Mouse (Mus musculus) thymus, postnatal 36 days (tissue): ENCODE results near the gene Aldoart1.

Experiments used
- DNase-seq, 2 experiments: peaks; one replicate each; pipeline ENCODE4 v3.0.0; 2022; ENCODE audit warnings: mixed read lengths in 2 of 2

The Aldoart1 gene

DNA sequence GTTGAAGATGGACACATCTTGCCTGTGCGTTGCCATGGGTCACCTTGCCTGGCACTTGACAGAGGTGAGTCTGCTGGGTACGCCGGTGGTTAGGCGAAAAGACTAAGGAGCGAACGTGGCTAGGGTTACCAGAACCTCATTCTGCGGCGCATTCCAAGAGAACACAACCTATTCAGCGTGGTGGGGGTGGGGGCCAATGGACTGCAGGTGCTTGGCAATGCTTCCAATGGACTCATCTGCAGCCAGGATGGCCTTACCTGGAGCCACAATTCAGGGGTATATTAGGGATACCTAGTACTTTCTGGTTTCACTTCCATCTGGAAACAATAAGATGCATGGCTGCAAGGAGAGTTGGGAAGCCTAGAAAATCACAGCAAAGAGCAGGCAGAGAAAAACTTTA, at the start of gene Aldoart1:
Gene Aldoart1 (minus strand): TSS at position 101 of the 400 bp plus-strand sequence.
- DNase-seq = no peak

DNA sequence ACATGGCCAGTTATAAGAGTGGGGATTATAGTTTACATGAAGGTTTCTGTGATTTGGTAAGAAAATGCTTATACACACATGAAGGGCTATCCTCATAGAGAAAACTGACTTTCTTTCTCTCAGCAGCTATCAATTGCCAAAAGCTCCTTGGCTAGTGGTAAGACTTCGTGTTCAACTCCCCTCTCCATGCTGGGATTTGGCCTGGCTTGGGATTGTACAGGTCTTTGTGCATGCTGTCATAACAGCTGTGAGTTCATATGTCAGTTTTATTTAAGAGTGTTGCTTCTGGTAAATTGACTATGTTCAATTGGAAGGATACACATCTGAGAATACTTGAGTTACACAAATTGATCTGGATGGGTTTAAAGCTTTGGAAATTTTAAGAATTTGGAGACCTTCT, 49.1 kb upstream of the Aldoart1 start:
- no peak for DNase-seq

DNA sequence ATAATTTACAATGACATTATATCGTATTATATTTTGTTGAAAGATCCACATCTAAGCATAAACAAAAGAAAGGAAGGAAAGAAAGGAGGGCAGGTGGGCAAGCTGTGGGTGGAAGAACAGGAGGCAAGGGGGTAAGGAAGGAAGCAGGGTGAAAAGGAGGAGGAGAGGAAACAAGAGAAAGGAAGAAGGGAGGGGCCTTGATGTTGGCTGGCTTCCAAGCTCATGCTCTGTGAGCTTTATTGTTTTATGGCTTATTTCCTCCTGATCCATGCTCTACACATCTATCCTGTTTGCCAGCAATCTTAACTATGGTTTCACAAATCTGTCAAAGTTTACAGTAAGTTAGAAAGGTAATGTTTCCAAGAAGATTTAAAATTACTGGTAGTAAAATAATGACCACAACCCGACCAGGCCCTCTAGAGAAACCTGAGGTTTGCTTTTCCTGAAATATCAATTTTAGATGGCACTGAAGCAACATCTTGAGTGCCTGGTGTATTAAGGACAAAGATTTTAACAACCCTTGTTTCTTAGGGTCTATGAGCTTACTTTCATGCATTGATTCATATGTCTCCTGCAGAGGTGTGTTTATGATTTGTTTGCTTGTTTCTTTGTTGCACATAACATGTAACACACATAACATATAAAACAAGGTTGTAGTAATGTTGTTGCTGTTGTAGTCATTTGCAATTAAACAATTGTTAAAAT, 13.1 kb upstream of the Aldoart1 start:
- DNase-seq = no peak

DNA sequence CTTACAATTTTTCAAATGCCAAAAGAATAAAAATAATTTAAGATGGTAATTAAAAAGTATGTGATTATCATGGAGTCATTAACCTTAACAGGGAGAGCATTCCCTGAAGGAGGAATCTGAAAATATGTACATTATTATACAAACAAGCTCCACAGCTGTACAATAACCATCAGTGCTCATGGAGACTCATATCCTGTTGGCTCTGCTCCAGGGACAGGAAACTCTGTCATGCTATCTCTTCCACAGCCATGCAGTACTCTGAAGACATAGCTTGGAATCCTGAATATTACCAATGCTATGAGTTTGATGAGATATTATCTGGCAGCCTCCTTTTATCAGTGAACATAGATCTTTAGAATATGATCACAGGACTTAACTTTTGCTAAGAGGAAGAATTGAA, 8.2 kb downstream of the Aldoart1 start:
- no peak for DNase-seq

DNA sequence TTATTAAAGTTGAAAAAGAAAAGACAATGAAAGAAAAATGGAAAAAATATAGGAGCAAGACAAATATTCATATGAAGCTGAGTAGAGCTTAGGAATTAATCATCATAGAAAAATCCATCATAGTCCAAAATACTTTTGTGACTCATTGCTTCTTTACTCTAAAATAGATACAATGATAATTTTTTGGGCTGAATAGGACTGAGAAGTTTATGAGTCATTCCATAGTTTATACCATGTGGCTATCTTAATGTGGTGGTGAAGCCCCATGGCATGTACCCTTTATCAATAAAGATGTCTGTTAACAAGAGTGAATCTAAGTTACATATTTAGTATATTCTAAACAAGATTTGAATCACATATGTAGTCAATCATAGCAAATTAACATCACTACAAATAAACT, 9.4 kb downstream of the Aldoart1 start:
- DNase-seq = no peak

DNA sequence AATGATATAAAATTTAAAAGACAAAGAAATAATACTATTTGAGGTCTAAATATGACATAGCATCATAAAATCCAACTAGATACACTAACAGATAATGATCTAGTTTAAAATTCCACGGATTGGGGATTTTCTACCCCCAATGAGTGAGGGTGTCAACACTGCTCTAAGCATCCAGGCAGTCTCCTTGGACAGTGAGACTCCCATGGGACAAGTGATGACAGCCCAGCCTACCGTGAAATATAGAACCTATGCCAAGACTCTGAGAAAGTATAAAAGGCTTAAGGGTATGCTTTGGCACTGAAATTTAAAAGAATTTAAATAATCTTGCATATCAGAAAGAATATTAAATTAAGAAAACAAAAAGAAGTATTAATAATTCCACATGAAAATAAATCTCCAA, 16.0 kb downstream of the Aldoart1 start:
- no peak for DNase-seq

DNA sequence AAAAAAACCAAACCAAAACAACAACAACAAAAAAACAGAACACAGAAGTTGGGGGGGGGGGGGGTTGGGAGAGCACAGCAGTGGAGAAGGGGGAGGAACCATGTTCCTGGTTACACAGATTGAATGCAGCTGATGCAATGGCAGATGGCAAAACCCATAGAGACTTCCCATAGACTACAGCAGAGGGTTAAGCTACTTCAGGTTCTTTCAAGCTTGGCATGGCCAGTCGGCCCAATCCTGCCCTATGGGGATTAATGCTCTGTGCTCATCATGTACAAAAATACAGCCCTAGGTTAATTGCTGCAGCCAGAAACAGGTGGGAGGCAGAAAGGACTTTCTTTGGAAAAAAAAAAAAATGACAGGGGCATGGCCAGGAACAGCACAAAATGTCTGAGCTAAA, 17.0 kb downstream of the Aldoart1 start:
- DNase-seq = no peak

DNA sequence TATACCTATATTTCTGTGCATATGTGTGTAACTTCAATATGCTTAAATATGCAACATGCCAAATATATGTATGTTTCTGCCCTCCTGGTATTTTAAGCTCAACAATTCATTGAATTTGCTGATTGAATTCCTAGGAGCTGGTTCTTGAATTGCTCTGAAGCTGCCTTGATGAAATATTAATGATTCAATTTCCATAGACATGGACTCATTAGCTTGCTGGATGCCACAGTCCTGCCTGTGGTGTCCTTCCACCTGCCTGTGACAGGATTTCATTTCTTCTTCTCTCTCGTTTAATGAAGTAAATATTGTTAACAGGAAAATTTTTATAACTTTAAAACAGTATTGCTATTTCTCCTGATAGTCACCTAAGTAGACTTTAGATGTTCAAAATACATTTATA, 51.6 kb downstream of the Aldoart1 start:
- DNase-seq = no peak
